Mouse (Mus musculus): ENCODE results near the gene Tmem87b.

Tmem87b gene

DNA sequence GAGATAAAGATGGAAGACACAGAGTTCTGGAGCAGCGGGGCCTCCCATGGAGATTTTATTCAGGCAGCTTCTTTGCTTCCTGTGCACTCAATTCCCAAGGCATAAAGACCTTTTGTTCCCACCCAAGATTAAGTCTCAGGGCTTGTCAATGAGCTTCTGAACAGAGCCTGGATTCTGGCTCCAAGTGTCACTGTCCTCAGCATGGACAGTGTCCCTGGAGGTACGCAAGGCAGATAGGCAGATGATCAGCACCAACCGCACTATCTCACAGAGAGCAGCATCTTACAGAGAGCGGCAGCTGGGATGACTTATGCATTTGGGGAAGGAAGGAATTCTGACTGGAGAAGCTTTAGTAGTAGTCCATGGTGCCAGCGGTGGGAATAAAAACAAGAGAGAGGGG, 31.6 kb upstream of the Tmem87b start:
- Histone ChIP-seq H3K4me1 (replicated peaks; ENCODE audit: low read depth, low read length) (no peaks in the 10 kb centered on the region), H3K9me3 (ENCODE audit: low read length) (peaks cover 4% of the 10 kb centered on the region), H3K4me3 (replicated peaks; ENCODE audit: low read length) (no peak overlapping the region), H3K27me3 (ENCODE audit: insufficient read depth, low read length) (no peaks in the 10 kb centered on the region), H3K36me3 (ENCODE audit: insufficient read depth, low read length) (no peaks in the 10 kb centered on the region)
- TF ChIP-seq POU5F1 (IDR thresholded peaks at IDR 0.05; ENCODE audit: borderline replicate concordance, low read length) (no peak), CTCF (conservative IDR thresholded peaks at IDR 0.05; ENCODE audit: low read length) (no peak), NANOG (IDR thresholded peaks at IDR 0.05; ENCODE audit: borderline replicate concordance, low read length) (no peak)

DNA sequence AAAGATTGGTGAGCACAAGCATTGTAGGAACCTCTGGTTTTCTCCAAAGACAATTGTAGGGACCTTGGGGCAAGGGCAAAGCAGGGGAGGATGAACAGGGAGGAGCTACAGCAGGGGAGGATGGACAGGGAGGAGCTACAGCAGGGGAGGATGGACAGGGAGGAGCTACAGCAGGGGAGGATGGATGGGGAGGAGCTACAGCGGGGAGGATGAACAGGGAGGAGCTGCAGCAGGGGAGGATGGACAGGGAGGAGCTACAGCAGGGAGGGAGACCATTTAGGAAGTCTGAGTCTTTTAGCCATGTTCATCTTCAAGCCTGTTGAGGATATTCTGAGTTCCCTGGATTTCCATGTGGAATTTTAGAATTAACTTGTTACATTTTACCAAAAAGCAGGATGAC, 31.1 kb upstream of the Tmem87b start:
- TF ChIP-seq NANOG (IDR thresholded peaks at IDR 0.05; ENCODE audit: borderline replicate concordance, low read length) (no peak), POU5F1 (IDR thresholded peaks at IDR 0.05; ENCODE audit: borderline replicate concordance, low read length) (no peak), CTCF (conservative IDR thresholded peaks at IDR 0.05; ENCODE audit: low read length) (no peak)
- H3K27me3 ChIP-seq (ENCODE audit: insufficient read depth, low read length), result no peaks in the 10 kb centered on the region
- peaks cover 4% of the 10 kb centered on the region for H3K9me3 ChIP-seq (ENCODE audit: low read length)
- no peaks in the 10 kb centered on the region for H3K36me3 ChIP-seq (ENCODE audit: insufficient read depth, low read length)
- no peaks in the 10 kb centered on the region for H3K4me1 ChIP-seq (replicated peaks; ENCODE audit: low read depth, low read length)
- no peak overlapping the region for H3K4me3 ChIP-seq (replicated peaks; ENCODE audit: low read length)

GRCm38 (mm10) chr2:128787805-128788204, 30.1 kb upstream of the Tmem87b start:
- Histone ChIP-seq H3K9me3 (ENCODE audit: low read length) (peaks cover 4% of the 10 kb centered on the region), H3K27me3 (ENCODE audit: insufficient read depth, low read length) (no peaks in the 10 kb centered on the region), H3K36me3 (ENCODE audit: insufficient read depth, low read length) (no peaks in the 10 kb centered on the region), H3K4me3 (replicated peaks; ENCODE audit: low read length) (no peak overlapping the region), H3K4me1 (replicated peaks; ENCODE audit: low read depth, low read length) (no peaks in the 10 kb centered on the region)
- TF ChIP-seq CTCF (conservative IDR thresholded peaks at IDR 0.05; ENCODE audit: low read length), result no peak
- no peak for TF ChIP-seq NANOG (IDR thresholded peaks at IDR 0.05; ENCODE audit: borderline replicate concordance, low read length)
- TF ChIP-seq POU5F1 (IDR thresholded peaks at IDR 0.05; ENCODE audit: borderline replicate concordance, low read length), result no peak

DNA sequence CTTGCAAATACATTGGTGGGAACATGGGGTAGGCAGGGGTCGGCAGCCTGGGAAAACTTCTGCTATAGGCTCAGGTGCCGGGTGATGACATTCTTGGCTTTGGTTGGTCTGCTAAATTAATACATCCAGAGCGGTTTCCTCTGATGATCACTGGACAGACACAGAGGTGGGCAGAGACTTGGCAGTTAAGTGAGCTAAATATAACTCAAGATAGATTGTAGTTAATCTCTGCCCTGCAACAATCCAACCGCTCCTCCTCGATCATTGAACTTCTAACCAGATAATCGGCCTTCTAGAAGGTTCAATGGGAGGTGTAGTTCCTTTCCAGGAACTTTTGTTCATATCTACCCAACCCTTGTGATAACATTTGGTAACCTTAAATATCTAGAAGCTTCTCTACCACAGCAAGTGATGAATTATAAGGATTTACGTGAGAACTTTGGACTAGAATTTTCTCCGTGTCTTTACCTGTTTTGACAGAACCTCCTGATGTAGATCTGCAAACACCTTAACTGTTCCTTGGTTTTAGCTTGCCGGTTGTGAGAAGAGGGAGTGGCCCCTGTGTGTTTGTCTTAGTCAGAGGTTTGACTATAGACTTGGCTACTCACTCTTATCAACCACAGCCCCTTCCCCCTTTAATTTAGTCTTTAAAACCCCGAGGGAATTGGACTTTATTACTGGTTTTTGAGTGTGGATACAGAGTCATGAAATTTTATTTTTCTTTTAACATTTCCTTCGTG, 26.9 kb upstream of the Tmem87b start:
- Histone ChIP-seq H3K4me3 (replicated peaks; ENCODE audit: low read length) (no peak overlapping the region), H3K27me3 (ENCODE audit: insufficient read depth, low read length) (no peaks in the 10 kb centered on the region), H3K4me1 (replicated peaks; ENCODE audit: low read depth, low read length) (no peaks in the 10 kb centered on the region), H3K9me3 (ENCODE audit: low read length) (peaks cover 4% of the 10 kb centered on the region), H3K36me3 (ENCODE audit: insufficient read depth, low read length) (no peaks in the 10 kb centered on the region)
- TF ChIP-seq CTCF (conservative IDR thresholded peaks at IDR 0.05; ENCODE audit: low read length) (no peak), POU5F1 (IDR thresholded peaks at IDR 0.05; ENCODE audit: borderline replicate concordance, low read length) (no peak), NANOG (IDR thresholded peaks at IDR 0.05; ENCODE audit: borderline replicate concordance, low read length) (no peak)

GRCm38 (mm10) chr2:128793958-128794357, 24.0 kb upstream of the Tmem87b start:
- no peaks in the 10 kb centered on the region for H3K9me3 ChIP-seq (ENCODE audit: low read length)
- H3K4me3 ChIP-seq (replicated peaks; ENCODE audit: low read length), result no peak overlapping the region
- H3K4me1 ChIP-seq (replicated peaks; ENCODE audit: low read depth, low read length), result no peaks in the 10 kb centered on the region
- TF ChIP-seq NANOG (IDR thresholded peaks at IDR 0.05; ENCODE audit: borderline replicate concordance, low read length) (no peak), POU5F1 (IDR thresholded peaks at IDR 0.05; ENCODE audit: borderline replicate concordance, low read length) (no peak), CTCF (conservative IDR thresholded peaks at IDR 0.05; ENCODE audit: low read length) (no peak)
- H3K36me3 ChIP-seq (ENCODE audit: insufficient read depth, low read length), result no peaks in the 10 kb centered on the region
- no peaks in the 10 kb centered on the region for H3K27me3 ChIP-seq (ENCODE audit: insufficient read depth, low read length)

DNA sequence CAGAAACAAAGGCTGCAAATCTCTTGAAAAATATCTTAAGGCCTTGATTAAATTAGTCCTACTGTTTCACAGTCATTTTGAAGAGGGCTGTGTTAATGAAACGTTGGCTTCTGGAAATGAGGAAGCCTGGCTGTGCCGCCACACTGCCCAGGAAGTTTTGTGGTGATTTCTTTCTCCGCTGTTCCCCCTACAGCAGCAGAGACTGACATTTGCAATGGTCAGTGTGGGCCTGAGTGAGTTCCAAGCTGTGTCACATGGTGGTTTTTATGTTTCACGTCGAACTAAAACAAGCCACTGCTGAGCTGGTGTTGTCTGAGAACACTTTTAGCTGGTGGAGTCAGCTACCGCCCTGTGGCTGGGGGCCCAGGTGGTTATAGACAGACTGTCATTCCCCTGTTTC, 21.5 kb upstream of the Tmem87b start:
- no peak overlapping the region for H3K4me3 ChIP-seq (replicated peaks; ENCODE audit: low read length)
- H3K36me3 ChIP-seq (ENCODE audit: insufficient read depth, low read length), result 0 out of 2 replicates have a peak, but pooled peaks cover 3% of the 10 kb centered on the region
- H3K9me3 ChIP-seq (ENCODE audit: low read length), result peaks cover 7% of the 10 kb centered on the region; the same call in 1 of the 2 replicates
- TF ChIP-seq CTCF (conservative IDR thresholded peaks at IDR 0.05; ENCODE audit: low read length) (no peak), POU5F1 (IDR thresholded peaks at IDR 0.05; ENCODE audit: borderline replicate concordance, low read length) (no peak), NANOG (IDR thresholded peaks at IDR 0.05; ENCODE audit: borderline replicate concordance, low read length) (no peak)
- H3K27me3 ChIP-seq (ENCODE audit: insufficient read depth, low read length), result no peaks in the 10 kb centered on the region
- no peaks in the 10 kb centered on the region for H3K4me1 ChIP-seq (replicated peaks; ENCODE audit: low read depth, low read length)

DNA sequence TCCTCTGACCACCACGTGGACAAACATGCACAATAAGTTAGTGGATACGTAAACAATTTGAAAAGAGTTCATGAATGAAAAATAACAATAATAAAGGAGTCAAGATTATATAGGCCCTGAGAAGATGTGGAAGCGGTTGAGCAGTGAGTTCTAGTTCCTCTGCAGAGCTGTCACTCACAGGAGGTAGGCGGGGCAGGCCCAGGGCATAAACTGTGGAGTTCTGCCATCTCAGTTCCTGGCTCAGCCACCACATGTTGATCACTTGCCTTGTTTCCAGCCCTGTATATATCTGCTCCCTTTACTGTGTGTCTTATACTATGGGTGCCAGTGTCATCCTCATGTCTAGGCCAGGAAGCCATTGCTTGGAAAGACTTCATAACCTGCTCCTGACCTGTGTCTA, 14.5 kb upstream of the Tmem87b start:
- Histone ChIP-seq H3K4me1 (replicated peaks; ENCODE audit: low read depth, low read length) (no peaks in the 10 kb centered on the region), H3K27me3 (ENCODE audit: insufficient read depth, low read length) (no peaks in the 10 kb centered on the region), H3K9me3 (ENCODE audit: low read length) (peaks cover 7% of the 10 kb centered on the region; the same call in 1 of the 2 replicates), H3K4me3 (replicated peaks; ENCODE audit: low read length) (no peak overlapping the region), H3K36me3 (ENCODE audit: insufficient read depth, low read length) (0 out of 2 replicates have a peak, but pooled peaks cover 3% of the 10 kb centered on the region)
- TF ChIP-seq NANOG (IDR thresholded peaks at IDR 0.05; ENCODE audit: borderline replicate concordance, low read length), result no peak
- TF ChIP-seq POU5F1 (IDR thresholded peaks at IDR 0.05; ENCODE audit: borderline replicate concordance, low read length), result no peak
- no peak for TF ChIP-seq CTCF (conservative IDR thresholded peaks at IDR 0.05; ENCODE audit: low read length)

DNA sequence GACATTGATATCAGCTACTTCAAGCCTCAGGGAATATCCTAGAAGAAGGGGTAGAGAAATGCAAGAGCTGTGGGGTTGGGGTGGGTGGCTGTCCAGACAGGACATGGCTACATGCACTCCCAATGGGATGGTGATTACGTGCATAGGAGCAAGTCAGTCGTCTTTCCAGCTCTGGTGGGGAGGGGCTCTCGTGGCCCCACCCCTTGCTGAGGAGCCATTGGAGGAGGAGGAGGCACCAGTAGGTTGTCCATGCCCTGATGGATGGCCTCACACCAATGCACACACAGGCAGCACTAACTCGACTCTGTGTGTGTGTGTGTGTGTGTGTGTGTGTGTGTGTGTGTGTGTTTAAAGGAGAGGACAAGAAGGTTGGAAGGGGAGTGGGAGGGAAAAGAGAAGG, 12.6 kb upstream of the Tmem87b start:
- no peak overlapping the region for H3K4me3 ChIP-seq (replicated peaks; ENCODE audit: low read length)
- no peaks in the 10 kb centered on the region for H3K4me1 ChIP-seq (replicated peaks; ENCODE audit: low read depth, low read length)
- no peak for TF ChIP-seq POU5F1 (IDR thresholded peaks at IDR 0.05; ENCODE audit: borderline replicate concordance, low read length)
- no peak for TF ChIP-seq NANOG (IDR thresholded peaks at IDR 0.05; ENCODE audit: borderline replicate concordance, low read length)
- no peak for TF ChIP-seq CTCF (conservative IDR thresholded peaks at IDR 0.05; ENCODE audit: low read length)
- H3K27me3 ChIP-seq (ENCODE audit: insufficient read depth, low read length), result no peaks in the 10 kb centered on the region
- 0 out of 2 replicates have a peak, but pooled peaks cover 3% of the 10 kb centered on the region for H3K36me3 ChIP-seq (ENCODE audit: insufficient read depth, low read length)
- H3K9me3 ChIP-seq (ENCODE audit: low read length), result no peaks in the 10 kb centered on the region; the same call in 1 of the 2 replicates

All from E14TG2a.4 (cell line).